Mouse (Mus musculus) forebrain, embryonic 10.5 days (tissue): ENCODE results near the gene Srd5a2. TPM values are rescaled to one million over a fixed set of nuclear protein-coding genes. Genes with fewer than 3 reads are reported as not detected.

Source experiments
- DNase-seq: peaks from one replicate; pipeline ENCODE4 v3.0.0-alpha.2; 2017; ENCODE audit warnings: low spot score; ENCODE audit errors: extremely low spot score
- H3K27ac ChIP-seq: fragments of 300-500 bp; sonication (generic); 2 replicates; pipeline ENCODE4 v1.5.1; 2016; ENCODE audit warnings: mild to moderate bottlenecking
- H3K27me3 ChIP-seq: fragments of 300-500 bp; sonication (generic); 2 replicates; pipeline ENCODE4 v1.6.1; 2016; ENCODE audit warnings: mild to moderate bottlenecking; ENCODE audit not compliant: poor library complexity, severe bottlenecking
- H3K36me3 ChIP-seq: fragments of 300-500 bp; sonication (generic); replicated peaks from 2 replicates; pipeline ENCODE4 v1.6.1; 2016; ENCODE audit warnings: mild to moderate bottlenecking, moderate library complexity
- H3K4me1 ChIP-seq: fragments of 300-500 bp; sonication (generic); 2 replicates; pipeline ENCODE4 v1.6.1; 2016
- H3K4me3 ChIP-seq: fragments of 300-500 bp; sonication (generic); 2 replicates; pipeline ENCODE4 v1.5.1; 2016; ENCODE audit warnings: mild to moderate bottlenecking, moderate library complexity
- H3K9me3 ChIP-seq: fragments of 300-500 bp; sonication (generic); 2 replicates; pipeline ENCODE4 v1.6.1; 2016; ENCODE audit warnings: mild to moderate bottlenecking, moderate library complexity
- WGBS: fragments of 180-500 bp; shearing (Covaris S2); methylation state at CpG from one replicate; pipeline ENCODE4 v1.1.7; 2016; 5-methylcytosine and 5-hydroxymethylcytosine counted together
- polyA plus RNA-seq: library from polyadenylated mRNA; unstranded; fragments of >200 nt; fragmentation: Nextera tagmentation; extraction: Ambion mirVana; gene quantifications from 2 replicates; pipeline ENCODE4 v1.2.1, GENCODE M21; 2016

Gene Srd5a2
- polyA plus RNA-seq, 1 experiment from 2014 or later: not detected

GRCm38 (mm10) chr17:74018281-74018680 lies 29.4 kb downstream of the Srd5a2 start:
- 78% methylated on average over 4 of the region's 4 CpGs for WGBS
- Histone ChIP-seq H3K4me3 (no peak overlapping the region), H3K27ac (no peak overlapping the region), H3K4me1 (peaks cover 10% of the 10 kb centered on the region; the same call in 1 of the 2 replicates), H3K36me3 (no peaks in the 10 kb centered on the region), H3K9me3 (no peaks in the 10 kb centered on the region), H3K27me3 (no peaks in the 10 kb centered on the region)
- no peak for DNase-seq

- Histone ChIP-seq H3K4me1 (peaks cover 10% of the 10 kb centered on the region; the same call in 1 of the 2 replicates), H3K36me3 (no peaks in the 10 kb centered on the region), H3K27me3 (no peaks in the 10 kb centered on the region), H3K27ac (no peak overlapping the region), H3K4me3 (no peak overlapping the region), H3K9me3 (no peaks in the 10 kb centered on the region)
- WGBS: 90% methylated on average over 1 of the region's 1 CpGs
- no peak for DNase-seq
Measured at GRCm38 (mm10) chr17:74017649-74018048, 30.1 kb downstream of the Srd5a2 start.

GRCm38 (mm10) chr17:74015128-74015527 lies 32.6 kb downstream of the Srd5a2 start:
- H3K27ac ChIP-seq: no peak overlapping the region
- peaks cover 5% of the 10 kb centered on the region; the same call in 1 of the 2 replicates for H3K4me1 ChIP-seq
- no peaks in the 10 kb centered on the region for H3K27me3 ChIP-seq
- DNase-seq: no peak
- no peaks in the 10 kb centered on the region for H3K9me3 ChIP-seq
- H3K4me3 ChIP-seq: no peak overlapping the region
- 86% methylated on average over 6 of the region's 6 CpGs for WGBS
- no peaks in the 10 kb centered on the region for H3K36me3 ChIP-seq

GRCm38 (mm10) chr17:74008680-74009079 lies 39.0 kb downstream of the Srd5a2 start:
- Histone ChIP-seq H3K4me3 (no peak overlapping the region), H3K36me3 (no peaks in the 10 kb centered on the region), H3K27me3 (no peaks in the 10 kb centered on the region), H3K27ac (no peak overlapping the region), H3K4me1 (peaks cover 12% of the 10 kb centered on the region), H3K9me3 (no peaks in the 10 kb centered on the region)
- 42% methylated on average over 4 of the region's 4 CpGs for WGBS
- DNase-seq: no peak

- H3K27me3 ChIP-seq: no peaks in the 10 kb centered on the region
- H3K9me3 ChIP-seq: no peaks in the 10 kb centered on the region
- H3K4me1 ChIP-seq: peaks cover 12% of the 10 kb centered on the region
- WGBS: 65% methylated on average over 8 of the region's 8 CpGs
- no peak for DNase-seq
- no peaks in the 10 kb centered on the region for H3K36me3 ChIP-seq
- H3K4me3 ChIP-seq: no peak overlapping the region
- no peak overlapping the region for H3K27ac ChIP-seq
Measured at GRCm38 (mm10) chr17:74007001-74007400, 40.7 kb downstream of the Srd5a2 start.

- Histone ChIP-seq H3K4me1 (no peaks in the 10 kb centered on the region), H3K9me3 (no peaks in the 10 kb centered on the region), H3K27ac (no peak overlapping the region), H3K4me3 (no peak overlapping the region), H3K27me3 (no peaks in the 10 kb centered on the region), H3K36me3 (no peaks in the 10 kb centered on the region)
- DNase-seq: no peak
- 70% methylated on average over 2 of the region's 2 CpGs for WGBS
Measured at GRCm38 (mm10) chr17:74002396-74002795, 45.3 kb downstream of the Srd5a2 start.

GRCm38 (mm10) chr17:73995907-73996645 lies 51.6 kb downstream of the Srd5a2 start:
- Histone ChIP-seq H3K4me3 (no peak overlapping the region), H3K27me3 (no peaks in the 10 kb centered on the region), H3K9me3 (no peaks in the 10 kb centered on the region), H3K27ac (no peak overlapping the region), H3K4me1 (no peaks in the 10 kb centered on the region), H3K36me3 (no peaks in the 10 kb centered on the region)
- no peak for DNase-seq
- 92% methylated on average over 13 of the region's 13 CpGs for WGBS

- 90% methylated on average over 4 of the region's 4 CpGs for WGBS
- no peaks in the 10 kb centered on the region for H3K9me3 ChIP-seq
- DNase-seq: no peak
- H3K27ac ChIP-seq: no peak overlapping the region
- H3K4me3 ChIP-seq: no peak overlapping the region
- no peaks in the 10 kb centered on the region for H3K4me1 ChIP-seq
- H3K36me3 ChIP-seq: no peaks in the 10 kb centered on the region
- H3K27me3 ChIP-seq: no peaks in the 10 kb centered on the region
Measured at GRCm38 (mm10) chr17:73991264-73991663, 56.5 kb downstream of the Srd5a2 start.

- H3K27me3 ChIP-seq: no peaks in the 10 kb centered on the region
- H3K9me3 ChIP-seq: no peaks in the 10 kb centered on the region
- H3K27ac ChIP-seq: no peak overlapping the region
- no peaks in the 10 kb centered on the region for H3K36me3 ChIP-seq
- WGBS: 74% methylated on average over 2 of the region's 2 CpGs
- no peak for DNase-seq
- no peak overlapping the region for H3K4me3 ChIP-seq
- peaks cover 9% of the 10 kb centered on the region for H3K4me1 ChIP-seq
Measured at GRCm38 (mm10) chr17:73986571-73986970, 61.1 kb downstream of the Srd5a2 start.

- DNase-seq: no peak
- WGBS: 92% methylated on average over 4 of the region's 4 CpGs
Measured at GRCm38 (mm10) chr17:73985936-73986335, 61.8 kb downstream of the Srd5a2 start.

GRCm38 (mm10) chr17:73984508-73984907 lies 63.2 kb downstream of the Srd5a2 start:
- H3K9me3 ChIP-seq: no peaks in the 10 kb centered on the region
- H3K27me3 ChIP-seq: no peaks in the 10 kb centered on the region
- H3K36me3 ChIP-seq: no peaks in the 10 kb centered on the region
- H3K27ac ChIP-seq: no peak overlapping the region
- no peak for DNase-seq
- WGBS: 45% methylated on average over 4 of the region's 4 CpGs
- peaks cover 9% of the 10 kb centered on the region for H3K4me1 ChIP-seq
- no peak overlapping the region for H3K4me3 ChIP-seq

More at GRCm38 (mm10) chr17:73985936-73986335, 61.8 kb downstream of the Srd5a2 start:
- H3K27ac ChIP-seq: no peak overlapping the region
- H3K4me3 ChIP-seq: no peak overlapping the region
- peaks cover 9% of the 10 kb centered on the region for H3K4me1 ChIP-seq
- H3K36me3 ChIP-seq: no peaks in the 10 kb centered on the region
- H3K27me3 ChIP-seq: no peaks in the 10 kb centered on the region
- no peaks in the 10 kb centered on the region for H3K9me3 ChIP-seq

GRCm38 (mm10) chr17:73982871-73983270 lies 64.8 kb downstream of the Srd5a2 start:
- H3K4me1 ChIP-seq: peaks cover 9% of the 10 kb centered on the region
- H3K4me3 ChIP-seq: no peak overlapping the region
- no peaks in the 10 kb centered on the region for H3K36me3 ChIP-seq
- no peaks in the 10 kb centered on the region for H3K9me3 ChIP-seq
- DNase-seq: no peak
- 58% methylated on average over 1 of the region's 1 CpGs for WGBS
- no peak overlapping the region for H3K27ac ChIP-seq
- H3K27me3 ChIP-seq: no peaks in the 10 kb centered on the region

- Histone ChIP-seq H3K27me3 (no peaks in the 10 kb centered on the region), H3K9me3 (no peaks in the 10 kb centered on the region), H3K27ac (no peak overlapping the region), H3K4me1 (no peaks in the 10 kb centered on the region), H3K4me3 (no peak overlapping the region), H3K36me3 (no peaks in the 10 kb centered on the region)
- DNase-seq: no peak
Measured at GRCm38 (mm10) chr17:73976066-73976465, 71.7 kb downstream of the Srd5a2 start.
